Mouse (Mus musculus) heart, embryonic 16.5 days (tissue): ENCODE data around the gene Vmn1r231. TPM values are rescaled to one million over a fixed set of nuclear protein-coding genes. Genes with fewer than 3 reads are reported as not detected.

Source experiments
- polyA plus RNA-seq: library from polyadenylated mRNA; unstranded; fragments of >200 nt; fragmentation: Nextera tagmentation; extraction: Ambion mirVana; gene quantifications from 2 replicates; pipeline ENCODE4 v1.2.1, GENCODE M21; 2015

Vmn1r231 gene
- polyA plus RNA-seq, 1 experiment from 2014 or later = not detected

Other genes starting within 250 kb of the Vmn1r231 start
- gene Vmn1r226, start 222.2 kb downstream of the Vmn1r231 start, polyA plus RNA-seq = not detected in 2 replicates
- not detected in 2 replicates for gene Vmn1r227, start 175.2 kb downstream of the Vmn1r231 start, polyA plus RNA-seq
- not detected in 2 replicates for gene Vmn1r228, start 118.9 kb downstream of the Vmn1r231 start, polyA plus RNA-seq
- gene Vmn1r229, start 93.5 kb downstream of the Vmn1r231 start, polyA plus RNA-seq = not detected in 2 replicates
- not detected in 2 replicates for gene Vmn1r230, start 64.6 kb downstream of the Vmn1r231 start, polyA plus RNA-seq
- gene Vmn1r232, start 14.6 kb upstream of the Vmn1r231 start, polyA plus RNA-seq = not detected in 2 replicates
- 349 and 354 TPM in 2 replicates for gene Ppp2r1a, start 40.2 kb upstream of the Vmn1r231 start, polyA plus RNA-seq
- gene Vmn1r233, start 91.4 kb upstream of the Vmn1r231 start, polyA plus RNA-seq = not detected in 2 replicates
- gene Zfp160, start 103.8 kb upstream of the Vmn1r231 start, polyA plus RNA-seq = 9.0 and 9.3 TPM in 2 replicates